Mouse (Mus musculus) frontal cortex, postnatal 14 days (tissue): ENCODE data around the gene Lce1j.
"Not testable (repeated sequence)": the region's sequence is repeated elsewhere in the genome, so short reads cannot be mapped to it uniquely, and the experiment has no call there.

Experiments used
- DNase-seq, 2 experiments: peaks; one replicate each; pipeline ENCODE4 v3.0.0; 2022; ENCODE audit warnings: low spot score in 2 of 2

Lce1j gene

GRCm38 (mm10) chr3:92790414-92790813 lies at the start of gene Lce1j:
TSS of gene Lce1j (minus strand) at chr3:92790514.
- no peak for DNase-seq

GRCm38 (mm10) chr3:92827108-92827507 lies 36.8 kb upstream of the Lce1j start, which contains the start of gene Kprp:
TSS of gene Kprp (minus strand) at chr3:92827247.
- no peak for DNase-seq

GRCm38 (mm10) chr3:92825808-92826207 lies 35.5 kb upstream of the Lce1j start:
- no peak for DNase-seq

GRCm38 (mm10) chr3:92816036-92816435 lies 25.7 kb upstream of the Lce1j start:
- DNase-seq: not testable (repeated sequence)

GRCm38 (mm10) chr3:92815581-92815980 lies 25.3 kb upstream of the Lce1j start:
- DNase-seq: no peak

GRCm38 (mm10) chr3:92807791-92808190 lies 17.5 kb upstream of the Lce1j start, which contains the start of gene Lce1k:
TSS of gene Lce1k (minus strand) at chr3:92807891.
- no peak for DNase-seq

GRCm38 (mm10) chr3:92778799-92779198 lies 11.5 kb downstream of the Lce1j start, which contains the start of gene Lce1i:
TSS of gene Lce1i (minus strand) at chr3:92778899.
- DNase-seq: no peak

GRCm38 (mm10) chr3:92771573-92771972 lies 18.7 kb downstream of the Lce1j start:
- DNase-seq: no peak

GRCm38 (mm10) chr3:92764965-92765364 lies 25.3 kb downstream of the Lce1j start, which contains the start of gene Lce1h:
TSS of gene Lce1h (minus strand) at chr3:92765065.
- no peak for DNase-seq

- no peak for DNase-seq
Measured at GRCm38 (mm10) chr3:92753197-92753596, 37.1 kb downstream of the Lce1j start.

- no peak for DNase-seq
Measured at GRCm38 (mm10) chr3:92752238-92752637, 38.1 kb downstream of the Lce1j start, which contains the start of gene Lce1g. TSS of gene Lce1g (minus strand) at chr3:92752338.

GRCm38 (mm10) chr3:92738996-92739395 lies 51.3 kb downstream of the Lce1j start, which contains the start of gene Gm38119:
TSS of gene Gm38119 (minus strand) at chr3:92739096.
- no peak for DNase-seq
